ENCODE assay signal across 26 mouse cellular contexts in genomic region chr12:100404430-100404829, GRCm38 (mm10).
DNase-seq lines count a peak whose midpoint lies in the region; ATAC-seq and TF ChIP-seq lines count a peak whose summit lies in the region.
"Had no signal": no experiment of that assay in that cellular context is flagged by ENCODE, and none has a peak within 500 bp of the region (broad histone marks: within the 10 kb centered on the region; RNA-seq: fewer than 3 reads in every experiment).

No protein-coding gene starts in this region.

- no peaks in the 10 kb centered on the region for H3K27me3 ChIP-seq in stomach, embryonic 15.5 days (replicated peaks)
- H3K27me3 ChIP-seq: embryonic facial prominence, embryonic 15.5 days; forebrain, embryonic 13.5 days; heart, embryonic 12.5 days; liver, embryonic 12.5 days; midbrain, embryonic 15.5 days; neural tube, embryonic 12.5 days had no signal

- WGBS in stomach, embryonic 15.5 days: 34% methylated on average over 3 of the region's 3 CpGs

- peaks cover 14% of the 10 kb centered on the region for H3K4me1 ChIP-seq in cortical plate, adult 2 months (ENCODE audit: control insufficient read depth, insufficient read depth, low read length)
- H3K4me1 ChIP-seq in stomach, embryonic 15.5 days: peaks cover 17% of the 10 kb centered on the region
- H3K4me1 ChIP-seq: neural tube, embryonic 12.5 days had no signal

- no peak overlapping the region for H3K4me3 ChIP-seq in gastrocnemius, adult 2 months
- H3K4me3 ChIP-seq in left cerebral cortex, adult 2 months: no peak overlapping the region
- H3K4me3 ChIP-seq in cortical plate, adult 2 months (ENCODE audit: insufficient read depth, low read length): no peak overlapping the region
- no peak overlapping the region for H3K4me3 ChIP-seq in stomach, embryonic 15.5 days (replicated peaks)
- H3K4me3 ChIP-seq: embryonic facial prominence, embryonic 10.5 days; embryonic facial prominence, embryonic 15.5 days; forebrain, embryonic 13.5 days; heart, adult 2 months; heart, embryonic 12.5 days; liver, embryonic 12.5 days; midbrain, embryonic 10.5 days; midbrain, embryonic 15.5 days; neural tube, embryonic 12.5 days had no signal

- no peak for TF ChIP-seq POLR2A in cortical plate, adult 2 months (IDR thresholded peaks at IDR 0.05; ENCODE audit: extremely low read depth, insufficient read depth, low read length)

- peak overlapping the region; percentile 95 for H3K27ac ChIP-seq in gastrocnemius, adult 2 months
- H3K27ac ChIP-seq in left cerebral cortex, adult 2 months: peak overlapping the region; percentile 70
- peak overlapping the region; percentile 49; the same call in 1 of the 2 replicates for H3K27ac ChIP-seq in cortical plate, adult 2 months (ENCODE audit: insufficient read depth, low read length)
- H3K27ac ChIP-seq in stomach, embryonic 15.5 days: peak overlapping the region; percentile 77
- H3K27ac ChIP-seq: embryonic facial prominence, embryonic 10.5 days; embryonic facial prominence, embryonic 15.5 days; forebrain, embryonic 13.5 days; heart, adult 2 months; liver, embryonic 12.5 days; midbrain, embryonic 10.5 days; midbrain, embryonic 15.5 days; neural tube, embryonic 12.5 days had no signal

- no peaks in the 10 kb centered on the region for H3K36me3 ChIP-seq in stomach, embryonic 15.5 days

- no peak overlapping the region for H3K4me2 ChIP-seq in stomach, embryonic 15.5 days
- H3K4me2 ChIP-seq: embryonic facial prominence, embryonic 15.5 days; forebrain, embryonic 13.5 days; heart, embryonic 12.5 days; liver, embryonic 12.5 days; midbrain, embryonic 15.5 days; neural tube, embryonic 12.5 days had no signal

- no peak for DNase-seq in gastrocnemius, adult 2 months
- no peak for DNase-seq in gastrocnemius, postnatal 36 days
- no peak for DNase-seq in left cerebral cortex, adult 2 months (ENCODE audit: extremely low spot score in 1 of 2, low spot score in 2 of 2)
- DNase-seq in left cerebral cortex, postnatal 36 days (ENCODE audit: low spot score in 2 of 2): no peak
- no peak for DNase-seq in adrenal gland, adult 18-20 months (ENCODE audit: low spot score in 2 of 2)
- DNase-seq in neural tube, embryonic 10.5 days (ENCODE audit: extremely low spot score, low spot score): no peak
- DNase-seq: adrenal gland, postnatal 25 days; cerebellum, adult 2 months; cerebellum, postnatal 14 days; heart, adult 2 months; kidney, adult 11 months; kidney, postnatal 10 days; liver, postnatal 0 days; thymus, adult 18-20 months; thymus, postnatal 25 days had no signal

- ATAC-seq in stomach, embryonic 15.5 days (ENCODE audit: insufficient read depth, low FRiP score, low read depth): peak; percentile 44; the same call in 1 of the 2 replicates
- ATAC-seq: forebrain, embryonic 13.5 days; hindbrain, embryonic 16.5 days; liver, embryonic 12.5 days; liver, postnatal 0 days; midbrain, embryonic 15.5 days had no signal

- H3K9ac ChIP-seq in stomach, embryonic 15.5 days: no peak overlapping the region
- H3K9ac ChIP-seq: embryonic facial prominence, embryonic 15.5 days; forebrain, embryonic 13.5 days; heart, embryonic 12.5 days; liver, embryonic 12.5 days; liver, postnatal 0 days; midbrain, embryonic 15.5 days; neural tube, embryonic 12.5 days had no signal

- intact Hi-C loops in gastrocnemius, adult 2 months (cut with DNase I): no loop called here
- intact Hi-C loops in gastrocnemius, postnatal 36 days (cut with DNase I): loop anchor here (2.0 kb wide), 1 partner anchor 16 kb away; no protein-coding TSS in a partner anchor
- intact Hi-C loops in left cerebral cortex, adult 2 months (cut with DNase I): no loop called here
- intact Hi-C loops in left cerebral cortex, postnatal 36 days (cut with DNase I): no loop called here

- TF ChIP-seq CTCF in gastrocnemius, adult 2 months (IDR thresholded peaks at IDR 0.05): no peak
- no peak for TF ChIP-seq CTCF in left cerebral cortex, adult 2 months (IDR thresholded peaks at IDR 0.05)
- TF ChIP-seq CTCF in cortical plate, adult 2 months (IDR thresholded peaks at IDR 0.05; ENCODE audit: extremely low read depth, insufficient read depth, low read length): no peak

- H3K9me3 ChIP-seq in stomach, embryonic 15.5 days: no peaks in the 10 kb centered on the region
- H3K9me3 ChIP-seq: embryonic facial prominence, embryonic 10.5 days; embryonic facial prominence, embryonic 15.5 days; forebrain, embryonic 13.5 days; heart, embryonic 12.5 days; liver, embryonic 12.5 days; midbrain, embryonic 10.5 days; midbrain, embryonic 15.5 days; neural tube, embryonic 12.5 days had no signal
